Mouse (Mus musculus) layer of hippocampus, postnatal 14 days (tissue): ENCODE data around the gene Laptm5. TPM values are rescaled to one million over a fixed set of nuclear protein-coding genes. Genes with fewer than 3 reads are reported as not detected.
A peak's percentile ranks its signal among the peaks of the same experiment; 100 is the strongest.

ENCODE experiments used
- DNase-seq, 2 experiments: peaks; one replicate each; pipeline ENCODE4 v3.0.0; 2021 to 2022; ENCODE audit warnings: low spot score in 2 of 2, mixed read lengths in 1 of 2
- total RNA-seq, 2 experiments: library from RNA; stranded (reverse); gene quantifications; 2 replicates each; pipeline ENCODE4 v1.2.3; 2021

Gene Laptm5
- total RNA-seq, 2 experiments from 2014 or later: 33.2 to 37.8 TPM

DNA sequence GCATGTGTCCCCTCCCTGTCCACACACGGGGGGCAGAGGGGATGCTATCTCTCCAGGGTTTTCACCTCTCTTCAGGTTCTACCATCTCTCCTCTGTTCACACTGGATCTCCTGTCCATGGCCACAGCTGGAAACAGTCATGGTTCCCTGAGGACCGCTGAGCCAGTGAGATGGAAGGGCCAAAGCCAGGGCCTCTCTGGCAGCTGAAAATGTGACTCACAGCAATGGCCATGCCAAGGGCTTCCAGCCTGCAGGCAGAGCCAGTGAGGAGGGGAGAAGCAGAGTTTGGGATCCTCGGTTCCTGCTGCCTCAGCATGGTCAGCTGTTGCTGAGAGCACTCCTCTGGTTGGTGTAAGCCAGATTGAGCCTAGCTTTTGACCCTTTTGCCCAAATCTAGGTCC is 66.1 kb downstream of the Laptm5 start:
- DNase-seq: no peak

DNA sequence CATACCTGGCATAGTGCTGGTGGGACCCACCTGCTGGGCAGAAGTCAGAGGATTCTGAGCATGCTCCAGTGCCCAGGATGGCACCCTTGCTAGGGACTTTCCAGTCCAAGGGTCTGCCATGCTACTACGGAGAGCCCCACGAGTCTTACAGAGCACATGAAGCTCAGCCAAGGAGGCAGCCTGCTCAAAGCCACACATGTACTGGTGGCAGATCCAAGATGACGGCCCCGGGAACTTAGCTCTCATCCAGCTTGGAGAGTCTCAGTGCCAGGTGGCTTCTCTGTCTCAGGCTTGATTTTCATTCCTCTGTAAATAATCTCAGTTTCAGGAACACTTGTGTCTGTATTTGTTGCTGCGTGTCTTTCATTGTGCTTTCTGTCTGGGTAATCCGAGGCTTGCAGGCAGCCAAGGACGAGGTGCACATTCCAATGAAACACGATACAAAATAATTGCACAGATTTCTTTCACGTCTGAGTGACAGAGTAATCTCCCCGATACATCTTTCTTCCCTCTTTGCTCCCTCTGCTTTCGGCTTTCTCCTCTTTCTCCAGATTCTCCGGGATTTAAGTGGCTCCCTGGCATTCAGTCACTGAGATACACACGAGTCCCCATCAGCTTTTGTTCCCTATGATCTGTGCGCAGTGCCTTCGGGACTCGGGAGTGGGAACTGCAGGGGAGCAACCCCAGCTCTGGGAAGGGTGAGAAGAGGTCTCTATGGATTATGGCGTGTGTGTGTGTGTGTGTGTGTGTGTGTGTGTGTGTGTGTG is 71.7 kb downstream of the Laptm5 start:
- peak; percentile 14 to 22 for DNase-seq

Other genes starting within 250 kb of the Laptm5 start
- 100 to 1,000 TPM; 109 to 115 TPM for gene Pum1, start 249.8 kb upstream of the Laptm5 start, total RNA-seq
- 100 to 1,000 TPM; 220 to 233 TPM for gene Sdc3, start 120.6 kb upstream of the Laptm5 start, total RNA-seq
- gene Matn1, start 31.3 kb downstream of the Laptm5 start, total RNA-seq: 1 to 10 TPM; 2.3 TPM